Mouse (Mus musculus) embryonic stem cell, embryonic (primary cell): ENCODE data around the gene Midn.

Experiments used
- CTCF ChIA-PET, 4 experiments: fragments of 300-600 bp in 2 of 4; fragments of 350-600 bp in 2 of 4; sonication (Branson Sonifier 250); formaldehyde crosslinking; loops; one replicate each; lab custom pipeline; 2022; ENCODE audit warnings: inconsistent platforms in 2 of 4; lab: Charles Lee
- POLR2A ChIA-PET, 4 experiments: fragments of 300-600 bp in 2 of 4; fragments of 350-600 bp in 2 of 4; sonication (Branson Sonifier 250); formaldehyde crosslinking; loops; one replicate each; lab custom pipeline; 2022; ENCODE audit warnings: antibody characterized with exemption in 4 of 4, inconsistent platforms in 1 of 4; lab: Charles Lee

Midn gene

GRCm38 (mm10) chr10:80163721-80164120 is 15.6 kb downstream of the Midn start:
- POLR2A ChIA-PET: interaction anchor here in 3 of 4 experiments (0.7 to 16.3 kb wide), 17 partner anchors 7 to 179 kb away, joined by 3 to 321 read pairs (median 6); partner anchors contain the start of genes Midn (in 3 of the 3), 1600002K03Rik (in 2 of the 3), Rps15 (in 2 of the 3) and Gpx4 (in 1 of the 3)
- CTCF ChIA-PET: interaction anchor here (0.6 to 3.2 kb wide), 16 partner anchors 9 to 1409 kb away, joined by 3 to 98 read pairs (median 6); partner anchors contain the start of genes 1600002K03Rik (in 1 of the 4), Med16 (in 1 of the 4), Midn (in 1 of the 4) and Stk11 (in 1 of the 4)

DNA sequence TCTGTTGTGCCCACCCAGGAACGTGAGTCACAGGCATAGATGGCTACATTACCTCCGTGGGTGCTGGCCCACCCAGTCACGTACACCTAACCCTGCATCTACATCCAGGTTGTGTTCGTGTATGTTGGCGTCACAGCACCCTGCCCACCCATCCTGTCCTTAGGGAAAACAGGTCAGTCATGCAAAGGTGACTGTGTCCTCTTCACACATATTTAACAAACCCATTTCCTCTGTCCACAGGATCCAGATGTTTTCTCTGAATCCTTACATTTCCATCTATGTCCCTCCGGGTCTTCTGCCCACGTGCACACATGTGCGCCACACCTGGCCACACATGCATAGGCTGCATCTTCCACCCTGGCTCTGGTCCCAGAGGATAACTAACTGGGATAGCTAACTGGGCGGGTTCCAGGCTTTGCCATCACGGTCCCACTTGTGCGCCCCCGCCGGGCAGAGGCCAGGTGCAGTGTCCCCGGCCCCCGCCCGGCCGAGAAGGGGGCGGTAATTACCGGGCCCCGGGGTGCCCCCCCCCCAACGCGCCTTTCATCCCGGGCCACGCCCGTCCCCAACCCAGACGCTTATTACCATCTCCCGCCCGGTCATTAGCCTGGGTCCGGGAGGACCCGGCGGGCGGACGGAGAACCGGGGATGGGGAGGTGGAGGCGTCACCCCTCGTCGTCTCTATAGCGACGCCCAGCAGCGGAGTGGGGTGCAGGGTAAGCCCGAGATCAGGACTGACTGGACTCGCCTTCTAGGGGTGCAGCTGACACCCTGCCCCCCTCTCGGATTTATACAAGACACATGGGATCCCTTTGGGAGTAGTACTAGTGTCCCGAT is 16.3 kb downstream of the Midn start:
- ChIA-PET CTCF (interaction anchor here (0.5 to 3.2 kb wide), 80 partner anchors 8 to 1408 kb away, joined by 3 to 98 read pairs (median 4); partner anchors contain the start of genes Tmem259 (in 3 of the 4), Wdr18 (in 3 of the 4), Cnn2 (in 2 of the 4) and Midn (in 2 of the 4)), POLR2A (interaction anchor here in 3 of 4 experiments (0.6 to 16.3 kb wide), 53 partner anchors 8 to 578 kb away, joined by 3 to 321 read pairs (median 4); partner anchors contain the start of genes Midn (in 3 of the 3), Rps15 (in 3 of the 3), 1600002K03Rik (in 2 of the 3) and Cbarp (in 2 of the 3))

DNA sequence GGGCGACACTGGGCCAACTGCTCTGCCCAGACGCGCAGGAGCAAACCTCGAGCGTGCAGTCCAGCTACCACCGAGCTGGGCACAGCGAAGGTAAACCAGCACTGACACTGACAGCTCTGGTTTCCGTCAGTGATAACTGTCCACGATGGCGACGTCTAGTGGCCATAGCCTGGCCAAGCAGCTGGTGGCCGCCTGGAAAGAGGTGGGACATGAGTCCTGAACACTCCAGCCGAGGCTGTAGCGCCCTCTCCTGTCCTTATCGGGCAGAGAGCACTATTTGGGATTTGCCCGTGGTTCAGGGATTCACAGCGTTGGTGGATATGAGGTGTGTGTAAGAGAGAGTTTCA is 16.9 kb downstream of the Midn start:
- ChIA-PET POLR2A (interaction anchor here in 3 of 4 experiments (0.6 to 16.3 kb wide), 53 partner anchors 9 to 577 kb away, joined by 3 to 321 read pairs (median 4); partner anchors contain the start of genes Midn (in 3 of the 3), Cbarp (in 2 of the 3), Dazap1 (in 2 of the 3) and Rps15 (in 2 of the 3)), CTCF (interaction anchor here (0.5 to 3.2 kb wide), 79 partner anchors 9 to 503 kb away, joined by 3 to 98 read pairs (median 4); partner anchors contain the start of genes Tmem259 (in 3 of the 4), Wdr18 (in 3 of the 4), Cnn2 (in 2 of the 4) and Midn (in 2 of the 4))

GRCm38 (mm10) chr10:80165392-80166128 is 17.5 kb downstream of the Midn start, which contains the start of gene Cirbp:
TSS of gene Cirbp (plus strand) at chr10:80165985.
- CTCF ChIA-PET: interaction anchor here (0.5 to 3.2 kb wide), 56 partner anchors 10 to 372 kb away, joined by 3 to 98 read pairs (median 6); partner anchors contain the start of genes Cnn2 (in 2 of the 4), Midn (in 2 of the 4), Mum1 (in 2 of the 4) and Tmem259 (in 2 of the 4)
- POLR2A ChIA-PET: interaction anchor here (0.5 to 16.3 kb wide), 53 partner anchors 9 to 577 kb away, joined by 3 to 321 read pairs (median 4); partner anchors contain the start of genes Midn (in 3 of the 4), Cbarp (in 2 of the 4), Dazap1 (in 2 of the 4) and Stk11 (in 2 of the 4)

- ChIA-PET CTCF (interaction anchor here in 3 of 4 experiments (1.5 to 3.2 kb wide), 17 partner anchors 9 to 240 kb away, joined by 4 to 98 read pairs (median 11); partner anchors contain the start of genes Midn (in 2 of the 3), Cnn2 (in 1 of the 3), Tmem259 (in 1 of the 3) and Wdr18 (in 1 of the 3)), POLR2A (interaction anchor here in 3 of 4 experiments (0.5 to 16.3 kb wide), 32 partner anchors 10 to 373 kb away, joined by 3 to 321 read pairs (median 10); partner anchors contain the start of genes Cbarp (in 2 of the 3), Dazap1 (in 2 of the 3), Mum1 (in 2 of the 3) and Wdr18 (in 2 of the 3))
Observed at GRCm38 (mm10) chr10:80166136-80166535, 18.1 kb downstream of the Midn start.

GRCm38 (mm10) chr10:80167460-80168037 is 19.5 kb downstream of the Midn start:
- ChIA-PET POLR2A (interaction anchor here (0.5 to 16.3 kb wide), 353 partner anchors 8 to 1858 kb away, joined by 3 to 321 read pairs (median 5); partner anchors contain the start of genes Midn (in 4 of the 4), Mum1 (in 4 of the 4), Cbarp (in 3 of the 4) and Dazap1 (in 3 of the 4)), CTCF (interaction anchor here (0.5 to 2.4 kb wide), 47 partner anchors 8 to 1579 kb away, joined by 3 to 20 read pairs (median 5); partner anchors contain the start of genes Tmem259 (in 2 of the 4), Wdr18 (in 2 of the 4), Arid3a (in 1 of the 4) and Atp8b3 (in 1 of the 4))

- ChIA-PET POLR2A (interaction anchor here (0.5 to 16.3 kb wide), 424 partner anchors 8 to 1922 kb away, joined by 3 to 321 read pairs (median 5); partner anchors contain the start of genes Med16 (in 4 of the 4), Midn (in 4 of the 4), Mum1 (in 4 of the 4) and Ptbp1 (in 4 of the 4)), CTCF (interaction anchor here (0.5 to 2.4 kb wide), 43 partner anchors 9 to 1377 kb away, joined by 3 to 20 read pairs (median 5); partner anchors contain the start of genes Tmem259 (in 2 of the 4), Wdr18 (in 2 of the 4), Atp8b3 (in 1 of the 4) and Mum1 (in 1 of the 4))
Observed at GRCm38 (mm10) chr10:80168038-80168661, 20.1 kb downstream of the Midn start.

- ChIA-PET POLR2A (interaction anchor here (0.7 to 16.3 kb wide), 29 partner anchors 10 to 479 kb away, joined by 3 to 321 read pairs (median 8); partner anchors contain the start of genes Dazap1 (in 2 of the 4), Gamt (in 2 of the 4), Midn (in 2 of the 4) and Csnk1g2 (in 1 of the 4)), CTCF (interaction anchor here in 1 of 4 experiments (0.9 to 2.4 kb wide), 2 partner anchors 16 to 23 kb away, joined by 3 to 19 read pairs; no protein-coding TSS in a partner anchor)
Observed at GRCm38 (mm10) chr10:80169070-80169469, 21.0 kb downstream of the Midn start.

DNA sequence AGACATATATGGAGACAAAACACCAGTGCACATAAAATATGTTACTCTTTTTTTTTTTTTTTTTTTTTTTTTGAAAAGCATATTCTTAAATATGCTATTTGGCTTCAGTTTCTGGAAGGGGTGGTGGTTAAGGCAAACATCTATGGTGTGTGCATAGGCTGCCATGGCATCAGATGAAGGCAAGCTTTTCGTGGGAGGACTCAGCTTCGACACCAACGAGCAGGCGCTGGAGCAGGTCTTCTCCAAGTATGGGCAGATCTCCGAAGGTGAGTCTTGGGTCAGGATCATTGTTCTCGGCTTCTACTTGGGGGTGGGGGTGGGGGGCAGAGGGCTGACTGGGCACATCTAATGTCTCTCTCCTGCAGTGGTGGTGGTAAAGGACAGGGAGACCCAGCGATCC is 21.6 kb downstream of the Midn start:
- ChIA-PET CTCF (interaction anchor here in 1 of 4 experiments (0.7 kb wide), 1 partner anchor 35 kb away, joined by 5 read pairs; no protein-coding TSS in a partner anchor), POLR2A (interaction anchor here in 3 of 4 experiments (0.7 to 16.3 kb wide), 11 partner anchors 10 to 193 kb away, joined by 3 to 321 read pairs (median 5); partner anchors contain the start of genes Midn (in 1 of the 3), Pcsk4 (in 1 of the 3), Reep6 (in 1 of the 3) and Tmem259 (in 1 of the 3))

- POLR2A ChIA-PET: interaction anchor here in 2 of 4 experiments (0.7 to 16.3 kb wide), 17 partner anchors 11 to 262 kb away, joined by 3 to 321 read pairs (median 4); partner anchors contain the start of genes Midn (in 2 of the 2), Med16 (in 1 of the 2), Mum1 (in 1 of the 2) and Pcsk4 (in 1 of the 2)
- CTCF ChIA-PET: interaction anchor here (0.5 to 1.3 kb wide), 6 partner anchors 25 to 244 kb away, joined by 3 to 10 read pairs (median 4); partner anchors contain the start of gene Cbarp (in 1 of the 4)
Observed at GRCm38 (mm10) chr10:80170052-80170451, 22.0 kb downstream of the Midn start.

DNA sequence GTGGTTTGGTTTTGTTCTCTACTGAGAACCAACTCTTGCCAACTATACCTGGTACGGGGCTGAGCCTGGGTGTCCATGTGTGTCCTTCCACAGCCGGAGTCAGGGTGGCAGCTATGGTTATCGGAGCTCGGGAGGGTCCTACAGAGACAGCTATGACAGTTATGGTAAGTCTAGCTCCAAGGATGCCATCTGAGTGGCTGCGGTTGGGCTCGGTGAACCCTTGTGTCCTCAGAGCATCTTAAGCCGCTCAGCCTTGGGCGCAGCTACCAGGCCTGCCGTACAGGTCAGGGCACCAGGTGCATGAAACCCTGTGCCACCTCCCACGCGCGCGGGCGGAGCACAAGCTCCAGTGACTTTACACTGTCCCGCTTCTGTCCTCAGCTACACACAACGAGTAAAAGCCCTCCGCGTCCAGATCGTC is 22.5 kb downstream of the Midn start:
- POLR2A ChIA-PET: interaction anchor here in 2 of 4 experiments (0.9 to 16.3 kb wide), 20 partner anchors 10 to 317 kb away, joined by 3 to 321 read pairs (median 4); partner anchors contain the start of genes Midn (in 2 of the 2), Med16 (in 1 of the 2), Mum1 (in 1 of the 2) and Pcsk4 (in 1 of the 2)
- CTCF ChIA-PET: interaction anchor here (0.5 to 1.3 kb wide), 9 partner anchors 25 to 244 kb away, joined by 3 to 10 read pairs (median 4); partner anchors contain the start of genes Cbarp (in 1 of the 4), Gamt (in 1 of the 4) and Mum1 (in 1 of the 4)

- POLR2A ChIA-PET: interaction anchor here in 3 of 4 experiments (0.6 to 16.3 kb wide), 30 partner anchors 10 to 317 kb away, joined by 3 to 321 read pairs (median 5); partner anchors contain the start of genes Midn (in 2 of the 3), Dazap1 (in 1 of the 3), Med16 (in 1 of the 3) and Mum1 (in 1 of the 3)
Observed at GRCm38 (mm10) chr10:80171252-80171651, 23.2 kb downstream of the Midn start.

GRCm38 (mm10) chr10:80171760-80172526 is 23.9 kb downstream of the Midn start:
- POLR2A ChIA-PET: interaction anchor here (0.5 to 16.3 kb wide), 63 partner anchors 9 to 1003 kb away, joined by 3 to 321 read pairs (median 3); partner anchors contain the start of genes Ndufs7 (in 3 of the 4), Midn (in 2 of the 4), Mum1 (in 2 of the 4) and Rps15 (in 2 of the 4)
- CTCF ChIA-PET: interaction anchor here (0.6 to 1.6 kb wide), 9 partner anchors 9 to 206 kb away, joined by 3 to 8 read pairs (median 4); partner anchors contain the start of gene Mum1 (in 1 of the 4)

More at GRCm38 (mm10) chr10:80171252-80171651, 23.2 kb downstream of the Midn start:
- CTCF ChIA-PET: interaction anchor here in 2 of 4 experiments (0.6 to 1.3 kb wide), 6 partner anchors 26 to 89 kb away, joined by 3 to 4 read pairs (median 4); partner anchors contain the start of genes Cbarp (in 1 of the 2), Gamt (in 1 of the 2) and Mum1 (in 1 of the 2)
